Mouse (Mus musculus): ENCODE measurements around the gene Rasl12. TPM values are rescaled to one million over a fixed set of nuclear protein-coding genes. Genes with fewer than 3 reads are reported as not detected.

Rasl12 gene
- polyA plus RNA-seq, 1 experiment from 2014 or later = 0.08 TPM

DNA sequence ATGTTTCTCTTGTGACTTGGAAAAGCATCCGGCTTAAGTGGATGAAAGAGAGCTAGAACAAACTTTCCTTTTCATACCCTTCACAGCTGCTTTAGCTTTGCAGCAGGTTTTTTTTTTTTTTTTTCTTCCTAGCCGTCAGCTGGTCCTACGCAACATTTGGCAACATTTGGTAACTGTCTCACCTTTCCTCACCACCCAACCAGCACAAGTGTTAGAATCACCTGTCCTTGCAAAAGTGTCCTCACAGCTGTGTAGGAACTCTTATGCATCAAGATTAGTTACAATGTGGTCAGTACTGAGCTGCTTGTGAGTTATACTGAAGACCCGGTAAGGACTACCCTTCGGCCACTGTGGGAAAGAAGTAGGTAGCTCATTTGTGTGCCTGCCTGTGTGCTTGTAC lies 64.2 kb downstream of the Rasl12 start:
- TF ChIP-seq EP300 (IDR thresholded peaks at IDR 0.05; ENCODE audit: low read depth) (no peak), CTCF (IDR thresholded peaks at IDR 0.05; ENCODE audit: low read depth) (no peak)
- WGBS (ENCODE audit: insufficient replicate concordance) = 80% methylated on average over 5 of the region's 5 CpGs
- Histone ChIP-seq H3K4me1 (ENCODE audit: insufficient read depth) (peaks cover 15% of the 10 kb centered on the region), H3K9me3 (ENCODE audit: low read length) (no peaks in the 10 kb centered on the region), H3K9ac (replicated peaks) (no peak overlapping the region), H3K27ac (ENCODE audit: low read depth) (0 out of 2 replicates have a peak overlapping the region, but pooled peaks have one; percentile 37), H3K36me3 (replicated peaks; ENCODE audit: insufficient read depth, low read length) (peaks cover 7% of the 10 kb centered on the region; the same call in 1 of the 2 replicates), H3K4me3 (ENCODE audit: low read depth, low read length) (no peak overlapping the region), H3K4me2 (ENCODE audit: low read depth, low read length) (0 out of 2 replicates have a peak overlapping the region, but pooled peaks have one; percentile 78), H3K27me3 (ENCODE audit: insufficient read depth, low read length) (no peaks in the 10 kb centered on the region)
- ATAC-seq (no peak), DNase-seq (no peak)

DNA sequence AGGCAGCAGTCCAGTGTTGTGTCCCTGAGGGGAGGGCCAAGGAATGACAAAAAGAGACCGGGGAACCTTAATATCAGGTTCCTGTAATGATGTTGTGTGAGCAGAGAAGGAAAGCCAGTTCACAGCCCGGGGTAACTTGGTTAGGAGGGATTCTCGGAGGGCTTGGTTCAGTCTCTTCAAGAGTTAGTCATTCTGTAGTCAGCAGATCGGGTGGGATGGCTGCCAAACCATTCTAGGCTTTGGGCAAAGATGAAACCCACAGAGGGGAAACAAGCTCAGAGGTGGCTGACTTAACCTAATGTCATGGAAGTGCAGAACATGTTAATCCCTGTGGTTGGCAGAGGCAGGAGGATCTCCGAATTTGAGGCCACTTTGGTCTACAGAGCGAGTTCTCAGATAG lies 65.9 kb downstream of the Rasl12 start:
- H3K9me3 ChIP-seq (ENCODE audit: low read length) = no peaks in the 10 kb centered on the region
- no peak for ATAC-seq
- no peaks in the 10 kb centered on the region for H3K27me3 ChIP-seq (ENCODE audit: insufficient read depth, low read length)
- no peak overlapping the region for H3K9ac ChIP-seq (replicated peaks)
- WGBS (ENCODE audit: insufficient replicate concordance) = 75% methylated on average over 6 of the region's 6 CpGs
- H3K4me1 ChIP-seq (ENCODE audit: insufficient read depth) = peaks cover 15% of the 10 kb centered on the region
- no peak for TF ChIP-seq EP300 (IDR thresholded peaks at IDR 0.05; ENCODE audit: low read depth)
- TF ChIP-seq CTCF (IDR thresholded peaks at IDR 0.05; ENCODE audit: low read depth) = no peak
- no peak for DNase-seq
- H3K4me2 ChIP-seq (ENCODE audit: low read depth, low read length) = no peak overlapping the region
- no peak overlapping the region for H3K4me3 ChIP-seq (ENCODE audit: low read depth, low read length)
- peaks cover 8% of the 10 kb centered on the region; the same call in 1 of the 2 replicates for H3K36me3 ChIP-seq (replicated peaks; ENCODE audit: insufficient read depth, low read length)
- H3K27ac ChIP-seq (ENCODE audit: low read depth) = no peak overlapping the region

Other genes with a start within 250 kb of the Rasl12 start
- 11.7 and 12.0 TPM in 2 replicates for gene Parp16, start 203.2 kb upstream of the Rasl12 start, polyA plus RNA-seq (2015; fragmentation: Nextera tagmentation; extraction: Ambion mirVana)
- 0.06 and 0.08 TPM in 2 replicates for gene Cilp, start 133.3 kb upstream of the Rasl12 start, polyA plus RNA-seq (2015; fragmentation: Nextera tagmentation; extraction: Ambion mirVana)
- gene Clpx, start 104.2 kb upstream of the Rasl12 start, polyA plus RNA-seq (2015; fragmentation: Nextera tagmentation; extraction: Ambion mirVana) = 109 and 119 TPM in 2 replicates
- gene Pdcd7, start 52.4 kb upstream of the Rasl12 start, polyA plus RNA-seq (2015; fragmentation: Nextera tagmentation; extraction: Ambion mirVana) = 4.0 and 4.4 TPM in 2 replicates
- gene Ubap1l, start 37.5 kb upstream of the Rasl12 start, polyA plus RNA-seq (2015; fragmentation: Nextera tagmentation; extraction: Ambion mirVana) = not detected in 2 replicates
- 0.09 and 0.11 TPM in 2 replicates for gene Kbtbd13, start 6.9 kb upstream of the Rasl12 start, polyA plus RNA-seq (2015; fragmentation: Nextera tagmentation; extraction: Ambion mirVana)
- gene Slc51b, start 24.4 kb downstream of the Rasl12 start, polyA plus RNA-seq (2015; fragmentation: Nextera tagmentation; extraction: Ambion mirVana) = 15.1 and 17.0 TPM in 2 replicates
- gene Mtfmt, start 37.3 kb downstream of the Rasl12 start, polyA plus RNA-seq (2015; fragmentation: Nextera tagmentation; extraction: Ambion mirVana) = 7.2 and 7.3 TPM in 2 replicates
- 34.4 and 37.0 TPM in 2 replicates for gene Spg21, start 62.4 kb downstream of the Rasl12 start, polyA plus RNA-seq (2015; fragmentation: Nextera tagmentation; extraction: Ambion mirVana)
- gene Ankdd1a, start 121.7 kb downstream of the Rasl12 start, polyA plus RNA-seq (2015; fragmentation: Nextera tagmentation; extraction: Ambion mirVana) = not detected in 2 replicates
- 14.3 and 14.5 TPM in 2 replicates for gene Plekho2, start 181.5 kb downstream of the Rasl12 start, polyA plus RNA-seq (2015; fragmentation: Nextera tagmentation; extraction: Ambion mirVana)
- gene Pif1, start 188.7 kb downstream of the Rasl12 start, polyA plus RNA-seq (2015; fragmentation: Nextera tagmentation; extraction: Ambion mirVana) = 3.2 and 3.5 TPM in 2 replicates
- 23.5 and 26.1 TPM in 2 replicates for gene Rbpms2, start 231.1 kb downstream of the Rasl12 start, polyA plus RNA-seq (2015; fragmentation: Nextera tagmentation; extraction: Ambion mirVana)